Mouse (Mus musculus) induced T-regulatory cell, adult 2 months (primary cell): Measurements from ENCODE around the gene Itprid2.

Source experiments
- DNase-seq: peaks from one replicate; pipeline ENCODE4 v3.0.0-alpha.2; 2012; ENCODE audit warnings: low read depth

Itprid2 gene

DNA sequence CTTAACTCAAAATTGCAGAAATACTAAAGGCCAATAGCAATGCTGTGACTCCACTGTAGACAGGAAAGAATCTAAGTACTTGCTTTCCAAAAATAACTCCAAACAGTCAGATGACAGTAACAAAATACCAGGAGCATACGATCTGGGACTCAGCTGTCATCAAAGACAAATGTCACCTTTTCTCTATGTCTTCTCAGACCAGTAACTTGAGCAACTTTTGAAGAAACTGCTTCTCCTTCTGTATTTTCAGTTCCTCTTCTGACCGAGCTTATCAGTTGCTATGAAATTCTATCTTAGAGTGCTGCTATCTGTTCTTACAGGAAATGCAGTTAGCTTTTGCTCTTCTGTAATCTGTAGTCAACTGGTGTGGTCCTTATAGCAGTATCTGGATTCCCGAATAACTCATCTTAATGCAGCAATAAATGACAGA is 78.5 kb downstream of the Itprid2 start:
- no peak for DNase-seq

DNA sequence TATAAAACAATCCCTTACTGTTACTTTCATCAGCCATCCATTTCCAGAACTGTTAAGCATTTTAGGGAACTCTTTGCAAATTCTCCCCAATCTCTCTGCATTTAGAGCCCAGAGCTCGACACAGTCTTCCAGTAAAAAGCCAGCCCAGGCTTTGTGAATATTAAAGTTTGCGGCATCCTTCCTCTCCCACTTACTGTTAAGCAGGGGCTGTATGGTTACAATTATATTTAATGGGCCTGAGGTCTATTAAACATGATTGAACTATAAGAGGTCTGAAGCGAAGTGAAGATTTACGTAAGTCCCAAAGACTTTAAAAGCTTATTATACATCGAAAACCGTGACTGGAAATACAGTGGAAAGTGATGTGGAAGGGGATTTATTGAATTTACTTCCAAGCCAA is 79.6 kb downstream of the Itprid2 start:
- no peak for DNase-seq

DNA sequence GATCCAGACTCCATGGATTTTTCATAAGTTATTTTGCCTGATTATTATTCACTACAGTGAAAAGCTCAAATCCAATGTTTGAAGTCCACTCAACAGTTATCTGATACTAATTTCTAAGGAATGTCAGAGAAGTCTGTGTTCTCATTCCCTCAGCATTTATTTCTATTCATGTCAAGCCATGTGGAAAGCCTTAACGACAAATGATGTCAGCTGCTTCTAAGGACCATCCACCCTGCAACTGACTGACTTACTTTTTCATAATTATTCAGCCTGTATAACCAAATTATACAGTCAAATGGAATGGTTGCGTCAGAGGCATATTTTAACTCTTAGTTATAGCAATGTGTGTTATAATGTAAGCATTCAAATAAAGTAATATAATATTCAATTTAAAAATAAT is 80.8 kb downstream of the Itprid2 start:
- DNase-seq, result no peak

DNA sequence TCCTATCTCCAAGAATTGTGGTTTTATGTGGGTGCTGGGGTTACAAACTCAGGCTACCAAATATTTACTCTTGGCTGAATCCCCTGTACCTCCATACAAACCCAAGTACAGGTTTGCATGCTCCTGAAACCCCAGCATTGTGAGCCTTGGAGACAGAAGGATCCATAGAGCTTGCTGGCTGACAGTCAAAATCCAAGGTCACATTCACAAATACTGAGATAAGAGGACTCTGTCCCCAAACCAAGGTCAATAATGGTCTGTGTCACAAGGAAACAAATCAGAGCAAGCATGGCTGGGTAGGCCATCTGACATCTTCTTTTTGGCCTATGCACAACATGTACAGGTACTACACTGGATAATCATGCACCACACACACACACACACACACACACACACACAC is 82.7 kb downstream of the Itprid2 start:
- DNase-seq, result no peak

DNA sequence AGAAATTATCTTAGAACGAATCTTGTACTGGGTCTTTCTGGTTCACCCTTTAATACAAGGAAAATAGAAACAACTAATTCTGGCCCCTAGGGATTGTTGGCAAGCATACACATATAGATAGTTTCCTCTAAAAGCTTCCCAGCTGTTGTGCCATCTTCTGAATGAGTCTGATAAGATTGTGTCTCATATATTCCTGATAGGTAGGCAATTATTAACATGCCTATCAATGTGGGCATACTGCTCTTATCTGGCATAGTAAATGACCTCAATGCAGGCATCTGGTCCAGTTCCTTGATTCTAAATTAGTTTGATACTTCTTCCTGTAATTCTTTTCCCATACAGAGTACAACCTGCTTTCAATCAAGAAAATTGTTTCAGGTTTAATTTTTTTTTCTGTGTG is 87.3 kb downstream of the Itprid2 start:
- DNase-seq, result no peak
